Mouse (Mus musculus) urinary bladder, postnatal 10 days (tissue): ENCODE data around the gene Cd86.

ENCODE experiments used
- DNase-seq: peaks from one replicate; pipeline ENCODE4 v3.0.0; 2022; ENCODE audit warnings: low spot score

Gene Cd86

GRCm38 (mm10) chr16:36596671-36597410, 69.0 kb downstream of the Cd86 start:
- DNase-seq, result no peak

- DNase-seq, result no peak
Measured at GRCm38 (mm10) chr16:36589898-36590297, 76.0 kb downstream of the Cd86 start.

- no peak for DNase-seq
Measured at GRCm38 (mm10) chr16:36587971-36588370, 77.9 kb downstream of the Cd86 start.

GRCm38 (mm10) chr16:36582073-36582472, 83.8 kb downstream of the Cd86 start:
- DNase-seq, result no peak

- no peak for DNase-seq
Measured at GRCm38 (mm10) chr16:36571942-36572341, 93.9 kb downstream of the Cd86 start.

- no peak for DNase-seq
Measured at GRCm38 (mm10) chr16:36561386-36562338, 104.2 kb downstream of the Cd86 start, which contains the start of gene Casr. Casr (minus strand) TSS chr16:36562141.

GRCm38 (mm10) chr16:36559573-36559972, 106.3 kb downstream of the Cd86 start:
- no peak for DNase-seq

- no peak for DNase-seq
Measured at GRCm38 (mm10) chr16:36555672-36556165, 110.2 kb downstream of the Cd86 start.
